8 mouse cellular contexts compared by ENCODE assay signal in genomic region chr3:135690568-135691190, GRCm38 (mm10). TPM values are rescaled to one million over a fixed set of nuclear protein-coding genes. Genes with fewer than 3 reads are reported as not detected.
DNase-seq lines count a peak whose midpoint lies in the region; ATAC-seq and TF ChIP-seq lines count a peak whose summit lies in the region.

No protein-coding gene starts in this region.

- 3% methylated on average over 47 of the region's 47 CpGs for WGBS in kidney, adult 2 months
- whole genome bisulfite sequencing in lung, adult 2 months, result under 1% methylated on average over 47 of the region's 47 CpGs
- WGBS in neural tube, embryonic 15.5 days, result under 1% methylated on average over 40 of the region's 47 CpGs

- H3K4me2 ChIP-seq in neural tube, embryonic 15.5 days, result peak overlapping the region; percentile 79

- ATAC-seq in neural tube, embryonic 15.5 days (ENCODE audit: low FRiP score), result peak; percentile 46

- H3K36me3 ChIP-seq in kidney, adult 2 months (ENCODE audit: control insufficient read depth, insufficient read depth, low read length), result no peaks in the 10 kb centered on the region
- H3K36me3 ChIP-seq in neural tube, embryonic 15.5 days, result no peaks in the 10 kb centered on the region

- H3K9me3 ChIP-seq in neural tube, embryonic 15.5 days (replicated peaks), result no peaks in the 10 kb centered on the region

- peak overlapping the region; percentile 90 for H3K4me3 ChIP-seq in kidney, adult 2 months (ENCODE audit: insufficient read depth, low read depth, low read length)
- H3K4me3 ChIP-seq in lung, adult 2 months (replicated peaks; ENCODE audit: extremely low read depth, low read depth, low read length), result peak overlapping the region; percentile 98
- peak overlapping the region; percentile 82 for H3K4me3 ChIP-seq in neural tube, embryonic 15.5 days (replicated peaks)

- TF ChIP-seq POLR2A in kidney, adult 2 months (IDR thresholded peaks at IDR 0.05; ENCODE audit: low read depth, low read length), result no peak
- peak; percentile 45; the same call in 1 of the 2 replicates for TF ChIP-seq POLR2A in lung, adult 2 months (IDR thresholded peaks at IDR 0.05; ENCODE audit: borderline replicate concordance, extremely low read depth, low read depth, low read length)

- H3K9ac ChIP-seq in neural tube, embryonic 15.5 days (replicated peaks), result peak overlapping the region; percentile 90

- TF ChIP-seq CTCF in kidney, adult 2 months (conservative IDR thresholded peaks at IDR 0.05; ENCODE audit: insufficient read depth, insufficient read length, low read depth, low read length), result no peak
- no peak for TF ChIP-seq CTCF in lung, adult 2 months (IDR thresholded peaks at IDR 0.05; ENCODE audit: insufficient read depth, low read length)

- H3K27ac ChIP-seq in kidney, adult 2 months (ENCODE audit: insufficient read depth, low read depth, low read length), result peak overlapping the region; percentile 20
- peak overlapping the region; percentile 91 for H3K27ac ChIP-seq in neural tube, embryonic 15.5 days (replicated peaks)

- H3K4me1 ChIP-seq in kidney, adult 2 months (ENCODE audit: control insufficient read depth, insufficient read depth, low read length), result peaks cover 10% of the 10 kb centered on the region
- peaks cover 15% of the 10 kb centered on the region for H3K4me1 ChIP-seq in lung, adult 2 months (ENCODE audit: control insufficient read depth, insufficient read depth, low read length)
- H3K4me1 ChIP-seq in neural tube, embryonic 15.5 days, result peaks cover 45% of the 10 kb centered on the region

- peak; percentile 78 for DNase-seq in A20 (ENCODE audit: low read depth, low spot score)
- peak; percentile 77 for DNase-seq in ZHBTc4 (ENCODE audit: low read depth, low spot score)
- DNase-seq in embryo, embryonic 10.5 days (ENCODE audit: low spot score), result peak; percentile 70
- DNase-seq in heart, adult 8-10 months (ENCODE audit: low spot score), result peak; percentile 51
- DNase-seq in kidney, adult 2 months, result peak; percentile 65
- DNase-seq in lung, adult 2 months, result peak; percentile 77
- DNase-seq in thymus, postnatal 14 days, result peak; percentile 77

- H3K27me3 ChIP-seq in kidney, adult 2 months (replicated peaks; ENCODE audit: control insufficient read depth, insufficient read depth, low read length), result no peaks in the 10 kb centered on the region
- no peaks in the 10 kb centered on the region for H3K27me3 ChIP-seq in neural tube, embryonic 15.5 days (replicated peaks)

RNA-seq across cellular contexts. Expression of gene Nfkb1, which starts 0.7 kb away (rescaled TPM):
- 10 to 100 TPM; 30.5 to 35.1 (median 32.8) TPM for total RNA-seq in heart, adult 8-10 months (2022)
- 43.1 and 46.0 TPM in 2 replicates for polyA plus RNA-seq in kidney, adult 2 months (2012; rRNA removed)
- 114 and 126 TPM in 2 replicates for polyA plus RNA-seq in lung, adult 2 months (2012; rRNA removed)
- polyA plus RNA-seq in neural tube, embryonic 15.5 days (2015; fragmentation: Nextera tagmentation; extraction: Ambion mirVana), result 7.7 and 21.5 TPM in 2 replicates

Comparison
In these comparisons a context has a peak if more than half of its experiments do, and no peak if none do; other contexts are left out.
1. Peak in every context shown above with its lines: DNase-seq, ATAC-seq, H3K4me3 ChIP-seq and H3K27ac ChIP-seq.